Mouse (Mus musculus): Measurements from ENCODE around the gene Gm45337.

DNA sequence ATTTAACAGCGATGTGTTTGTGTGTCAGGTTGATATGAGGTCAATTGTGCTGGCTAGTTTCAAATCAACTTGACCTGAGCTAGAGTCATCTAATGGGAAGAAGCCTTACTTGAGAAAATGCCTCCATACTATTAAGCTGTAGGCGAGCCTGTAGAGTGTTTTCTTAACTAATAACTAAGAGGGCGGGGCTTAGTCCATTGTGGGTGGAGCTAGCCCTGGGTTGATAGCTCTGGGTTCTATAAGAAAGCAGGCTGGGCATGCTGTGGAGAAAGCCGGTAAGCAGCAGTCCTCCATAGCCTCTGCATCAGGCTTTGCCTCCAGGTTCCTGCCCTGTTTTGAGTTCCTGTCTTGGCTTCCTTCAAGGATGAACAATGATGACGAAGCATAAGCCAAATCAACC is 39.7 kb downstream of the Gm45337 start:
- TF ChIP-seq CTCF (IDR thresholded peaks at IDR 0.05; ENCODE audit: low read depth, low read length), result no peak
- TF ChIP-seq POLR2AphosphoS5 (IDR thresholded peaks at IDR 0.05; ENCODE audit: insufficient replicate concordance, low read depth, low read length), result no peak
- no peak for TF ChIP-seq GATA1 (IDR thresholded peaks at IDR 0.05; ENCODE audit: borderline replicate concordance, low read length)
- TF ChIP-seq TAL1 (conservative IDR thresholded peaks at IDR 0.05; ENCODE audit: low read depth, low read length), result no peak
- no peak for TF ChIP-seq GATA2 (IDR thresholded peaks at IDR 0.05; ENCODE audit: borderline replicate concordance, low read depth, low read length)
